Mouse (Mus musculus) embryonic facial prominence, embryonic 14.5 days (tissue): ENCODE data around the gene Dync1i2. TPM values are rescaled to one million over a fixed set of nuclear protein-coding genes. Genes with fewer than 3 reads are reported as not detected.

Source experiments
- ATAC-seq: fragments of 200-750 bp; cut with Nextera tagmentation; 2 replicates; pipeline ENCODE4 v1.8.0; 2017; ENCODE audit warnings: low read depth, moderate number of reproducible peaks, moderate TSS enrichment
- DNase-seq: peaks from one replicate; pipeline ENCODE4 v3.0.0-alpha.2; 2015; ENCODE audit warnings: low spot score
- H3K27ac ChIP-seq: fragments of 300-500 bp; sonication (generic); replicated peaks from 2 replicates; pipeline ENCODE4 v1.5.1; 2014; ENCODE audit warnings: low read depth, mild to moderate bottlenecking, low read length, moderate library complexity
- H3K27me3 ChIP-seq: fragments of 300-500 bp; sonication (generic); replicated peaks from 2 replicates; pipeline ENCODE4 v1.6.1; 2014; ENCODE audit warnings: low read length; ENCODE audit not compliant: control insufficient read depth, insufficient read depth
- H3K36me3 ChIP-seq: fragments of 300-500 bp; sonication (generic); 2 replicates; pipeline ENCODE4 v1.6.1; 2014; ENCODE audit warnings: low read length, mixed read lengths; ENCODE audit not compliant: control insufficient read depth, insufficient read depth
- H3K4me1 ChIP-seq: fragments of 300-500 bp; sonication (generic); 2 replicates; pipeline ENCODE4 v1.6.1; 2014; ENCODE audit warnings: antibody characterized with exemption, low read length; ENCODE audit not compliant: control insufficient read depth, insufficient read depth
- H3K4me2 ChIP-seq: fragments of 300-500 bp; sonication (generic); 2 replicates; pipeline ENCODE4 v1.6.1; 2014; ENCODE audit warnings: low read depth, mild to moderate bottlenecking, low read length, moderate library complexity, mixed read lengths
- H3K4me3 ChIP-seq: fragments of 300-500 bp; sonication (generic); 2 replicates; pipeline ENCODE4 v1.5.1; 2014; ENCODE audit warnings: low read depth, mild to moderate bottlenecking, low read length
- H3K9ac ChIP-seq: fragments of 300-500 bp; sonication (generic); 2 replicates; pipeline ENCODE4 v1.6.1; 2014; ENCODE audit warnings: low read depth, mild to moderate bottlenecking, low read length, moderate library complexity, mixed read lengths
- H3K9me3 ChIP-seq: fragments of 300-500 bp; sonication (generic); 2 replicates; pipeline ENCODE4 v1.6.1; 2016; ENCODE audit warnings: low read length; ENCODE audit not compliant: control insufficient read depth
- WGBS: fragments of 180-500 bp; shearing (Covaris S2); extraction: QIAGEN DNeasy Blood & Tissue Kit; methylation state at CpG from one replicate; pipeline ENCODE4 v1.1.7; 2014; 5-methylcytosine and 5-hydroxymethylcytosine counted together
- polyA plus RNA-seq: library from polyadenylated mRNA; unstranded; fragments of >200 nt; fragmentation: Nextera tagmentation; extraction: Ambion mirVana; gene quantifications from 2 replicates; pipeline ENCODE4 v1.2.1, GENCODE M21; 2014

Dync1i2 gene
- polyA plus RNA-seq, 1 experiment from 2014 or later = 103 TPM

GRCm38 (mm10) chr2:71293983-71294382, 82.5 kb downstream of the Dync1i2 start:
- Histone ChIP-seq H3K4me2 (no peak overlapping the region), H3K36me3 (no peaks in the 10 kb centered on the region; the same call in 1 of the 2 replicates), H3K27me3 (no peaks in the 10 kb centered on the region), H3K9me3 (no peaks in the 10 kb centered on the region), H3K4me3 (no peak overlapping the region), H3K9ac (no peak overlapping the region), H3K4me1 (peaks cover 5% of the 10 kb centered on the region), H3K27ac (0 out of 2 replicates have a peak overlapping the region, but pooled peaks have one; percentile 13)
- whole genome bisulfite sequencing = 41% methylated on average over 3 of the region's 3 CpGs
- ATAC-seq (no peak), DNase-seq (no peak)

- H3K4me3 ChIP-seq = no peak overlapping the region
- DNase-seq (peak; percentile 71), ATAC-seq (peak; percentile 66; the same call in 1 of the 2 replicates)
- H3K4me1 ChIP-seq = peaks cover 5% of the 10 kb centered on the region
- no peaks in the 10 kb centered on the region for H3K9me3 ChIP-seq
- H3K4me2 ChIP-seq = no peak overlapping the region
- H3K36me3 ChIP-seq = no peaks in the 10 kb centered on the region; the same call in 1 of the 2 replicates
- no peak overlapping the region for H3K9ac ChIP-seq
- 0 out of 2 replicates have a peak overlapping the region, but pooled peaks have one; percentile 39 for H3K27ac ChIP-seq
- 20% methylated on average over 7 of the region's 7 CpGs for WGBS
- H3K27me3 ChIP-seq = no peaks in the 10 kb centered on the region
These were observed 83.0 kb downstream of the Dync1i2 start for GRCm38 (mm10) chr2:71294489-71294888.

GRCm38 (mm10) chr2:71295844-71296243, 84.3 kb downstream of the Dync1i2 start:
- peaks cover 5% of the 10 kb centered on the region for H3K4me1 ChIP-seq
- WGBS = 52% methylated on average over 12 of the region's 12 CpGs
- no peaks in the 10 kb centered on the region for H3K27me3 ChIP-seq
- H3K36me3 ChIP-seq = no peaks in the 10 kb centered on the region; the same call in 1 of the 2 replicates
- ATAC-seq (no peak), DNase-seq (peak; percentile 53)
- H3K27ac ChIP-seq = no peak overlapping the region
- no peaks in the 10 kb centered on the region for H3K9me3 ChIP-seq
- no peak overlapping the region for H3K4me2 ChIP-seq
- H3K4me3 ChIP-seq = no peak overlapping the region
- H3K9ac ChIP-seq = no peak overlapping the region

- no peaks in the 10 kb centered on the region for H3K27me3 ChIP-seq
- no peaks in the 10 kb centered on the region for H3K9me3 ChIP-seq
- ATAC-seq (no peak), DNase-seq (no peak)
- H3K9ac ChIP-seq = no peak overlapping the region
- H3K4me1 ChIP-seq = no peaks in the 10 kb centered on the region; the same call in 1 of the 2 replicates
- no peak overlapping the region for H3K4me2 ChIP-seq
- 68% methylated on average over 1 of the region's 1 CpGs for WGBS
- H3K36me3 ChIP-seq = no peaks in the 10 kb centered on the region; the same call in 1 of the 2 replicates
- H3K4me3 ChIP-seq = no peak overlapping the region
- no peak overlapping the region for H3K27ac ChIP-seq
These were observed 86.0 kb downstream of the Dync1i2 start for GRCm38 (mm10) chr2:71297501-71297900.

- Histone ChIP-seq H3K36me3 (no peaks in the 10 kb centered on the region; the same call in 1 of the 2 replicates), H3K4me3 (no peak overlapping the region), H3K9ac (no peak overlapping the region), H3K4me1 (no peaks in the 10 kb centered on the region; the same call in 1 of the 2 replicates), H3K9me3 (no peaks in the 10 kb centered on the region), H3K27me3 (no peaks in the 10 kb centered on the region), H3K4me2 (no peak overlapping the region), H3K27ac (no peak overlapping the region)
- ATAC-seq = no peak
- no peak for DNase-seq
- 85% methylated on average over 1 of the region's 1 CpGs for WGBS
These were observed 87.2 kb downstream of the Dync1i2 start for GRCm38 (mm10) chr2:71298729-71299128.

- H3K4me2 ChIP-seq = no peak overlapping the region
- H3K27ac ChIP-seq = no peak overlapping the region
- peaks cover 10% of the 10 kb centered on the region for H3K36me3 ChIP-seq
- no peak for DNase-seq
- ATAC-seq = no peak
- H3K9ac ChIP-seq = no peak overlapping the region
- whole genome bisulfite sequencing = 69% methylated on average over 3 of the region's 3 CpGs
- no peaks in the 10 kb centered on the region for H3K4me1 ChIP-seq
- no peaks in the 10 kb centered on the region for H3K27me3 ChIP-seq
- no peak overlapping the region for H3K4me3 ChIP-seq
- H3K9me3 ChIP-seq = no peaks in the 10 kb centered on the region
These were observed 90.7 kb downstream of the Dync1i2 start for GRCm38 (mm10) chr2:71302156-71302663.

- H3K9ac ChIP-seq = no peak overlapping the region
- H3K36me3 ChIP-seq = peaks cover 10% of the 10 kb centered on the region
- no peaks in the 10 kb centered on the region for H3K9me3 ChIP-seq
- H3K4me2 ChIP-seq = no peak overlapping the region
- H3K27me3 ChIP-seq = no peaks in the 10 kb centered on the region
- DNase-seq = peak; percentile 70
- H3K27ac ChIP-seq = no peak overlapping the region
- 0 out of 2 replicates have a peak, but pooled peaks have one; percentile 33 for ATAC-seq
- no peaks in the 10 kb centered on the region for H3K4me1 ChIP-seq
- H3K4me3 ChIP-seq = no peak overlapping the region
These were observed 91.7 kb downstream of the Dync1i2 start for GRCm38 (mm10) chr2:71303221-71303620.

GRCm38 (mm10) chr2:71304821-71305220, 93.3 kb downstream of the Dync1i2 start:
- Histone ChIP-seq H3K36me3 (peaks cover 10% of the 10 kb centered on the region), H3K9me3 (no peaks in the 10 kb centered on the region), H3K4me2 (no peak overlapping the region), H3K9ac (no peak overlapping the region), H3K4me3 (no peak overlapping the region), H3K27me3 (no peaks in the 10 kb centered on the region), H3K4me1 (no peaks in the 10 kb centered on the region), H3K27ac (no peak overlapping the region)
- ATAC-seq = no peak
- WGBS = 37% methylated on average over 3 of the region's 3 CpGs
- no peak for DNase-seq

GRCm38 (mm10) chr2:71306357-71306756, 94.9 kb downstream of the Dync1i2 start:
- no peaks in the 10 kb centered on the region for H3K4me1 ChIP-seq
- H3K27me3 ChIP-seq = no peaks in the 10 kb centered on the region
- DNase-seq (no peak), ATAC-seq (no peak)
- peaks cover 20% of the 10 kb centered on the region for H3K36me3 ChIP-seq
- no peak overlapping the region for H3K4me3 ChIP-seq
- no peak overlapping the region for H3K4me2 ChIP-seq
- H3K9me3 ChIP-seq = no peaks in the 10 kb centered on the region
- H3K9ac ChIP-seq = no peak overlapping the region
- H3K27ac ChIP-seq = no peak overlapping the region
